Mouse (Mus musculus): Measurements from ENCODE around the gene Gm15517. TPM values are rescaled to one million over a fixed set of nuclear protein-coding genes. Genes with fewer than 3 reads are reported as not detected.
"Not testable (repeated sequence)": the region's sequence is repeated elsewhere in the genome, so short reads cannot be mapped to it uniquely, and the experiment has no call there.

Gm15517 gene
- polyA plus RNA-seq, 1 experiment from 2014 or later, result not detected

DNA sequence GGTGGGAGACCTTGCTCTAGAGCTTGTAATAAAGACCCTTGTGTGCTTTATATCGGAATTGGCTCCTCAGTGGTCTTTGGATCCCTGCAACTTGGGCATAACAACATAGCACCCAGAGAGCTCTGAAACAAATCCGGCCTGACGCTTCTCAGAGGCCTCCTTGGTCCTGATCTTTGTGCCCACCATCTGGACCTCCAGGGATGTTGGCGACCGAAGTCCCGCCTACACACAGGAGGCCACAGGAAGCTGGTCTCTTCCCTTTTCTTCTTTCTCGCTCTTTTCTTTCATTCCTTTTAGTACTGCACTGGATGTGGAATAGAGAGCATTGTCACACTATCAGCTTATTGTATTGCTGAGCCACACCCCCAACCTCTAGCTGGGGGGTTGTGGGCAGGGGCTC, 12.2 kb downstream of the Gm15517 start:
- Histone ChIP-seq H3K27ac (no peak overlapping the region), H3K4me3 (no peak overlapping the region), H3K4me1 (no peaks in the 10 kb centered on the region), H3K36me3 (no peaks in the 10 kb centered on the region), H3K4me2 (no peak overlapping the region), H3K27me3 (replicated peaks) (peaks cover 41% of the 10 kb centered on the region), H3K9ac (no peak overlapping the region), H3K9me3 (replicated peaks) (no peaks in the 10 kb centered on the region)
- no peak for ATAC-seq
- WGBS (ENCODE audit: insufficient replicate concordance), result 53% methylated on average over 7 of the region's 7 CpGs

DNA sequence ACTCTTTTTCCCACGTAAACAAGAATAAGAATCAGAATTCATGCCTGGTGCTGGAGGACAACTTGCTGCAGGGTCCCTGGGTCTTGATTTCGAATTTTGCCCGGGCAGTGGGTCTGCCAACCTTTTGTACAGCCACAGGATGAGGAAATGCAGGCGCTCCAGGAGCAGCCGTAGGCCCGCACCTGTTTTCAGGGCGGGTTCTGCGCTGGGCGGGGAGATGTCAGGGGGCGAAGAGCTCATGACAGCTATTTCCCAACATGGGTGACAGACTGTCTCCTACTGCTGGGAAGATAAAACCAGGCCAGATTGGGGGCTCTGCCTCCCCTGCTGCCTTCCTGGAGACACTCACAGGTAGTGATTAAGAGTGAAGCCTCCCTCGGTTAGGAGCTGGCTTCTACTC, 12.8 kb downstream of the Gm15517 start:
- no peaks in the 10 kb centered on the region for H3K36me3 ChIP-seq
- H3K9ac ChIP-seq, result no peak overlapping the region
- 32% methylated on average over 11 of the region's 11 CpGs for WGBS (ENCODE audit: insufficient replicate concordance)
- ATAC-seq, result no peak
- H3K4me2 ChIP-seq, result no peak overlapping the region
- peaks cover 44% of the 10 kb centered on the region for H3K27me3 ChIP-seq (replicated peaks)
- H3K27ac ChIP-seq, result no peak overlapping the region
- no peak overlapping the region for H3K4me3 ChIP-seq
- no peaks in the 10 kb centered on the region for H3K9me3 ChIP-seq (replicated peaks)
- no peaks in the 10 kb centered on the region for H3K4me1 ChIP-seq

DNA sequence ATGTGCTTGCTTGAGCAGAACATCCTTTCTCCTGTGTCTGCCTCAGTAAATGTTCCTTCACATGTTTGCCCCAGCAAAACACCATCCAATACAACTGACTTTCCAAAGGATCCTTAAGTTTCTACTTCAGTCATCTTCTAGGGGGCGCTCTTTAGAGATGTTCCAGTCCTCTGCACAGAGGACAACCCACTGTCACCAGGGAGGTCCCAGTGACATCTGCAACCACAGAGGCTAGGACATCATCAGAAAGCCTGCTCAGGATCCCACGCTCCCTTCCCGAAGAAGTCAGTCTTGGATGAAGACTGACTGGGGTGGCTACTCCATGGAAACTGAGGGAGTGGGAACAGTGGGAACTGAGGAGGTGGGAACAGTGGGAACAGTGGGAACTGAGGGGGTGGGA, 14.3 kb downstream of the Gm15517 start:
- ATAC-seq, result no peak
- Histone ChIP-seq H3K27ac (no peak overlapping the region), H3K4me2 (no peak overlapping the region), H3K4me3 (no peak overlapping the region), H3K9me3 (replicated peaks) (no peaks in the 10 kb centered on the region), H3K36me3 (no peaks in the 10 kb centered on the region), H3K4me1 (no peaks in the 10 kb centered on the region), H3K27me3 (replicated peaks) (peaks cover 49% of the 10 kb centered on the region), H3K9ac (no peak overlapping the region)
- WGBS (ENCODE audit: insufficient replicate concordance), result 61% methylated on average over 3 of the region's 3 CpGs

DNA sequence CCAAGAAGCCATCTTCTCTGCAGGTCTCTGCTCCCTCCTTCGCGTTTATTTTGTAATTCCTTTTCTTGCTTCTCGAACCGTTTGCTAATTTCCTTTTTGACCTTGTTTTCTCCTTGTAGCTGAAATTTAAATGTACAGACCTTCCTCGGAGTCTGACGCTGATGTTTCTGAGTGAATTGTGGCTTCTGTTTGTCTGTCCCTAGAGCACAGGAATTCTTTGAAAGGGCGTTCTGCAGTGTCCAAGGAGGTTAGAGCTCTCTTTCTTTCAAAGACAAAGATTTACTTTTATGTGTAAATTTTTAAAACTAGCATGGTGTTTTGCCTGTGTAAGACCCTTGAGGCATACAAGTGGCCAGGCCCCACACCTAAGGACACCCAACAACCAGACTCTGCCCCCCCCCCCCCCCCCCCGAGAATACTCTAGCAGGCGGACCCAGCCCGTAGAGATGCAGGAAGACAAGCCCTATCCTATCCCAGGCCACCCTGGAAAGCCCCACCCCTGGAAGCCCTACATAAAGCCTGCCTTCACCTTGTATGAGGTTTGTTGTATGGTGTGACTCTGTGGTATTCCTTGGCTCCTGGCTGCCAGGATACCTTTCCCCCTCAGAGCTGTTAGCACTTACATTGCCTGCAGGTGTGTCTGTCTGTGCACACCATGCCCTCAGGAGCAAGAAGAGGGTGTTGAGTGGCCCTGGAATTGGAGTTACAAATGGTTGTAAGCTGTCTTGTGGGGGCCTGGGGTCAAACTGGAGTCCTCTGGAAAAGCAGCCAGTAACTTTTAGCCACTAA, 15.4 kb downstream of the Gm15517 start:
- Histone ChIP-seq H3K4me3 (no peak overlapping the region), H3K4me1 (no peaks in the 10 kb centered on the region), H3K9ac (no peak overlapping the region), H3K27me3 (replicated peaks) (peaks cover 48% of the 10 kb centered on the region), H3K4me2 (no peak overlapping the region), H3K9me3 (replicated peaks) (no peaks in the 10 kb centered on the region), H3K27ac (no peak overlapping the region), H3K36me3 (no peaks in the 10 kb centered on the region)
- 68% methylated on average over 10 of the region's 10 CpGs for WGBS (ENCODE audit: insufficient replicate concordance)
- no peak for ATAC-seq

DNA sequence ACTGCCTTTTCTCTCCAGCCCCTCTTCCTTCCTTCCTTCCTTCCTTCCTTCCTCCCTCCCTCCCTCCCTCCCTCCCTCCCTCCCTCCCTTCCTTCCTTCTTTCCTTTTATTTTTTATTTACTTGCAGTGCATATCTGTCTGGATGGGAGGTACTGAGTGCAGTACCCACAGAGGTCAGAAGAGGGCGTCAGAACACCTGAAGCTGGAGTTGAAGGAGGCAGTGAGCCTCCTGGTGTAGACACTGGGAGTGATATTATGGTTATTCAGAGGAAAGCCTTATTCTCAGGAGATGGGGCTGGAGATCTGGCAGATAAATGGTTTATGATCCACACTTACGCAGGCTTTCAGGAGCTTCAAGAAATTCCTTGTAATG, 16.0 kb downstream of the Gm15517 start:
- H3K27ac ChIP-seq, result no peak overlapping the region
- H3K9ac ChIP-seq, result no peak overlapping the region
- H3K4me3 ChIP-seq, result no peak overlapping the region
- no peaks in the 10 kb centered on the region for H3K9me3 ChIP-seq (replicated peaks)
- no peaks in the 10 kb centered on the region for H3K4me1 ChIP-seq
- H3K36me3 ChIP-seq, result no peaks in the 10 kb centered on the region
- peaks cover 47% of the 10 kb centered on the region for H3K27me3 ChIP-seq (replicated peaks)
- no peak overlapping the region for H3K4me2 ChIP-seq
- 44% methylated on average over 2 of the region's 2 CpGs for WGBS (ENCODE audit: insufficient replicate concordance)
- ATAC-seq, result no peak

DNA sequence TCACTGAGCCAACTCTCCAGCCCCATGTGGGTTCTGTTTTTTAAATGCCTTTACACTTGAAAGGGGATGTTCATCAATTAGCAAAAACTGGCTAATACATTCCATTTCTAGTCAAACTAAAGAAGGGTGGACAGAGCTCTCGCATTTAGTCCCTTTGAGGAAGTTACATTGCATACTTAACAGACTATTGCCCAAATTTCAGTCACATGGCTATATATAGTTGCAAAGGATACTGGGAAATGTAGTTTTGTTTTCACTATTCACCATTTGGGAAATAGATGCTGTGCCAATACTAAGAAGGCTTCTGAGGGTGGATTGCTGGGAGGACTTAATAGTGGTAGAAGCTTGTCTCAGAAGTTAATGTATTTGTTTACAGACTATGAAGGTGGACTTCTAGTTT, 19.7 kb downstream of the Gm15517 start:
- H3K4me2 ChIP-seq, result no peak overlapping the region
- peaks cover 16% of the 10 kb centered on the region for H3K27me3 ChIP-seq (replicated peaks)
- H3K9ac ChIP-seq, result no peak overlapping the region
- no peaks in the 10 kb centered on the region for H3K9me3 ChIP-seq (replicated peaks)
- no peak overlapping the region for H3K4me3 ChIP-seq
- no peaks in the 10 kb centered on the region for H3K4me1 ChIP-seq
- H3K36me3 ChIP-seq, result no peaks in the 10 kb centered on the region
- no peak overlapping the region for H3K27ac ChIP-seq
- 21% methylated on average over 1 of the region's 1 CpGs for WGBS (ENCODE audit: insufficient replicate concordance)
- ATAC-seq, result no peak

DNA sequence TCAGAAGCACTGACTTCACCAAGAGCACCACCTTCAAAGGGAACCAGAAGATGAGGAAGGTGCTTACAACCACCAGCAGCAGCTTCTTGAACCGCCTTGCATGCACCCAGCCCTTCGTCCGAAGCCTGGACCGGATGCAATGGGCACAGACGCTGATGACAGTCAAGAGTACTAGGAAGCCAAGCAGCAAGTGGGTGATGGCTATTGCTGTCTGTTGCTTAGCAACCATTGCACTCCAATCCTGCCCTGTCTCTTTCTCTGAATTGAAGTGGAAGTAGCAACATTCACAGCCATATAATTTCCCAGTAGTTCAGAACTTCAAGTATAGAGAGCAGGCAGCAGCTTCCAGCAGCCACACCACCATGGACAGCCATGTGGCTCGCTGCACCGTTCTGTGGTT, 20.3 kb downstream of the Gm15517 start:
- no peaks in the 10 kb centered on the region for H3K9me3 ChIP-seq (replicated peaks)
- peaks cover 14% of the 10 kb centered on the region for H3K27me3 ChIP-seq (replicated peaks)
- H3K4me1 ChIP-seq, result no peaks in the 10 kb centered on the region
- WGBS (ENCODE audit: insufficient replicate concordance), result 64% methylated on average over 7 of the region's 7 CpGs
- no peak overlapping the region for H3K9ac ChIP-seq
- H3K4me2 ChIP-seq, result no peak overlapping the region
- ATAC-seq, result no peak
- H3K27ac ChIP-seq, result no peak overlapping the region
- no peaks in the 10 kb centered on the region for H3K36me3 ChIP-seq
- H3K4me3 ChIP-seq, result no peak overlapping the region

DNA sequence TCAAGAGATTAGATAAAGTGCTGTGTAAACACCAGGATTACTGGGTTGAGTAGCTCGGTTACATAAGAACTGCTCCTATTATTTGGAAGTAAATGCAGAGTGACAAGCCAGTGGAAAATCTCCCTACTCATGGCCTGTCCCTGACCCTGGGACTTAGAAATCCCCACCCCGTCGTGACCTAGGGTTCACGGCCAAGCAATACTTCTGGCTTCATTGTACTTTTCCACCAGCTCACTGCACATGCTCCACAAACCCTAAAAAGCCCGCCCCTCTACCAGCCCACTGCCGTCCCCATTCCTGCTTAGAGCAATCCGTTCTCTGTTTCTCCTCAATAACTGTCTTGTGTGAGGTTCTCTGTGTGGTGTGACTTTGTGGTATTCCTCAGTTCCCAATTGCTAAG, 26.5 kb downstream of the Gm15517 start:
- Histone ChIP-seq H3K9me3 (replicated peaks) (no peaks in the 10 kb centered on the region), H3K4me3 (no peak overlapping the region), H3K9ac (no peak overlapping the region), H3K27ac (no peak overlapping the region), H3K27me3 (replicated peaks) (peaks cover 19% of the 10 kb centered on the region), H3K4me2 (no peak overlapping the region), H3K36me3 (no peaks in the 10 kb centered on the region), H3K4me1 (no peaks in the 10 kb centered on the region)
- ATAC-seq, result no peak
- 59% methylated on average over 7 of the region's 7 CpGs for WGBS (ENCODE audit: insufficient replicate concordance)

DNA sequence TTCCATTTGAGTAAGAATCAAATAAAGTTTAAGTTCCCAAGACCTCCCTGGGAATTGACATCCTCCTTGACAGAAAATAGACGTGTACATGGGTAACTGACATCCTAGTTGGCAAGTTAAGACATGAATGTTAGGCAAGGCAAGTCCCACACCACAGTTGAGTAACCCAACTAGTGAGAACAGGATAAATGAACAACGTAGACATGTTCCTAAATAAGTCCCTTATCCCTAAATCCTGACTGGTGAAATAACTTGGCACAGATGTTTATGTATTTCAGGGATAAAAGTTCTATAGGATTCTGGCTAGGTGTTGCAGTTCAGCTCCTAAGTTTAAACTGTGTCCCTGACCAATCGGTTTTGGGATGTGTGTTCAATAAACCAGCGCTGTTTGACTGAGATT, 29.7 kb downstream of the Gm15517 start:
- H3K4me2 ChIP-seq, result no peak overlapping the region
- no peaks in the 10 kb centered on the region for H3K9me3 ChIP-seq (replicated peaks)
- no peaks in the 10 kb centered on the region for H3K4me1 ChIP-seq
- WGBS (ENCODE audit: insufficient replicate concordance), result 55% methylated on average over 4 of the region's 4 CpGs
- H3K4me3 ChIP-seq, result no peak overlapping the region
- H3K36me3 ChIP-seq, result no peaks in the 10 kb centered on the region
- no peak for ATAC-seq
- no peak overlapping the region for H3K27ac ChIP-seq
- no peak overlapping the region for H3K9ac ChIP-seq
- H3K27me3 ChIP-seq (replicated peaks), result peaks cover 15% of the 10 kb centered on the region; the same call in 1 of the 2 replicates

DNA sequence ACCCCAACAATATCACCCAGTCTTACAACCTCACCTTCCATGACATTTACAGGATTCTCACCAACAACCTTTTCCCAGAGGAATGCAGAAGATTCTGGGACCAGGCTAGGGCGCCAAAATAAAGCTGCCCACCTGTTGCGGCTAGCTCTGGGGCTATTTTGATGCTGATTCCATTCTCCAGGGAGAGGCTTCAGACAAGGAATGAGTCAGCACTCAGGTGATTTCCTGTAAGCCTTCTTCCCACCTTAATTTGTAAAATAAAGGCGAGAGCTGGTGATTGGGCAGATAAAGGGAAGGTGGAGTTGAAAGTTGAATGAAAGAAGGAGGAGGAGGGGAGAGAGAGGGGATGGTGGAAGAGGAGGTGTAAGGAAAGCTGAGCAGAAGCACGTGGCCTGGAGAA, 30.2 kb downstream of the Gm15517 start:
- ATAC-seq, result no peak
- 42% methylated on average over 4 of the region's 4 CpGs for WGBS (ENCODE audit: insufficient replicate concordance)
- H3K4me2 ChIP-seq, result no peak overlapping the region

DNA sequence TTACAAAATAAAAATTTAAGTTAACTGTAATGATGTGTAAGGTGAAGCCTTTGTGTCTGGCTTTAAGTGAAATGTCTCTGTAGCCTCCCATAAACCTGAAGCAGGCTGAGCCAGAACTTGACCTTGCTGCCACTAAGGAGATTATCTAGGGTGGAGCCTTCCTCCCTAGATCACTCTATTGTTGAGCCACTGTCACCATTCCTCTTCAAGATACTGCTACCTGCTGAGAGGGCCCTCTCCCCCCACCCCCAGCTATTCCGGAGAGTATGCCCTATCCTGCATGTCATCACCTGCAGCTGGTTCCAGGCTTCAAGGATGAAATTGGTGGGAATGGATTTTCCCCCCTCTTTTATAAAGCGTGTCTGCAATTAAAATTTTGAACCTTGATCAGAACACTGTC, 36.3 kb downstream of the Gm15517 start:
- 58% methylated on average over 2 of the region's 2 CpGs for WGBS (ENCODE audit: insufficient replicate concordance)
- H3K4me2 ChIP-seq; H3K9ac ChIP-seq; ATAC-seq; H3K36me3 ChIP-seq; H3K4me3 ChIP-seq; H3K4me1 ChIP-seq; H3K27ac ChIP-seq; H3K9me3 ChIP-seq (replicated peaks): not testable (repeated sequence)
- H3K27me3 ChIP-seq (replicated peaks), result peaks cover 20% of the 10 kb centered on the region

More for the DNA sequence above, 30.2 kb downstream of the Gm15517 start:
- H3K4me1 ChIP-seq, result no peaks in the 10 kb centered on the region
- no peak overlapping the region for H3K9ac ChIP-seq
- no peaks in the 10 kb centered on the region for H3K9me3 ChIP-seq (replicated peaks)
- H3K27me3 ChIP-seq (replicated peaks), result peaks cover 18% of the 10 kb centered on the region; the same call in 1 of the 2 replicates
- H3K27ac ChIP-seq, result no peak overlapping the region
- H3K36me3 ChIP-seq, result no peaks in the 10 kb centered on the region
- H3K4me3 ChIP-seq, result no peak overlapping the region

DNA sequence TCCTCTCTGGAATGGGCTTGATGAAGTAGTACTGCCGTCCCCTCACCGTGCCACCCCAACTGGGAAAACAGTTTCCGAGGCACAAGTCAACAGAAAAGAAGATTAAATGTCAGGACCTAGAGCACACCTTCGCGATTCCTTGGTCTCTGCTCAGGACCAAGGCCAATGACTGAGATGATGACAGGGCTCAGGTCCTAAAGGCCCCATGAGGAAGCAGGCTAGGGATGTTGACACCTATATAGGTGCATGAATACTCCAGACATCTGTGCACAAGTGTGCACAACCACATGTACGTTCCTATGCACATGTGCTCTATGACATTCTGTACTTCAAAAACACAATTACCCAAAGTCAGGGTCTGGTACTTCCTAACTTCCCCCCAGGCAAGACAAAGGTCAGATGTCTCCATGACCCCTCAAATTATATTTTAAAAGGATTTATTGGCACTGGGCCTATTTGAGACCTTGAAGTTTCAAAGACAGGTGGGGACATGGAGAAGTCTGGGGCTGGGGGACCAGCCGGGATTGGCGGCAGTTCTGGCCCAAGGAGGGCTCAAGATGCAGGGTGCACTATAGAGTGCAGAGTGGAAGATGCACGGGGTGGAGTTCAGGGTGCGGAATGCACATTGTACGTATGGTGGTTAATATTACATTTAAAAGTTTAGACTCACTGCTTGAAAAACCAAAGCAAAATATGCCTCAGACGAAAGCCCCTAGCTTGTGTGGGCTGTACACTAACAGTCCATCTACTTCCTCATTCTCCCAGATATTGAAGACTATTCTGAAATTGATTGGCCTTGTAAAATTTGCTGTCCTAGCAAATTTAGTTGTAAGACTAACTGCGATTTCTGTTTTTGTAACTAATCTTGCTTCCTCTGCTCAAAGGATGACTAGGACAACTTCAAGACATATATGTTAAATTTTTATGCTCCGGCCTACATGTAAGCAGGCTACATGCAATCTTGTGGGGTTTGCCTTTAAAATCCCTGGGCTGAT, 42.4 kb downstream of the Gm15517 start:
- peak overlapping the region; percentile 77; the same call in 1 of the 2 replicates for H3K27ac ChIP-seq
- WGBS (ENCODE audit: insufficient replicate concordance), result 76% methylated on average over 14 of the region's 14 CpGs

More for the DNA sequence above, 42.4 kb downstream of the Gm15517 start:
- Histone ChIP-seq H3K36me3 (no peaks in the 10 kb centered on the region), H3K4me2 (peak overlapping the region; percentile 86), H3K4me3 (peak overlapping the region; percentile 66), H3K27me3 (replicated peaks) (peaks cover 39% of the 10 kb centered on the region), H3K9me3 (replicated peaks) (no peaks in the 10 kb centered on the region), H3K4me1 (peaks cover 26% of the 10 kb centered on the region), H3K9ac (peak overlapping the region; percentile 68)
- ATAC-seq, result no peak

Data from liver, embryonic 12.5 days (tissue).